ENCODE assay signal across 9 mouse cellular contexts in genomic region chr9:67435333-67436154, GRCm38 (mm10).
DNase-seq lines count a peak whose midpoint lies in the region; ATAC-seq lines count a peak whose summit lies in the region.
"Had no signal": no experiment of that assay in that cellular context is flagged by ENCODE, and none has a peak within 500 bp of the region (broad histone marks: within the 10 kb centered on the region; RNA-seq: fewer than 3 reads in every experiment).

No protein-coding gene starts in this region.

- peak overlapping the region; percentile 55 for H3K4me2 ChIP-seq in heart, embryonic 13.5 days
- peak overlapping the region; percentile 15; the same call in 1 of the 2 replicates for H3K4me2 ChIP-seq in stomach, embryonic 15.5 days

- peak overlapping the region; percentile 70 for H3K9ac ChIP-seq in heart, embryonic 13.5 days
- no peak overlapping the region for H3K9ac ChIP-seq in stomach, embryonic 15.5 days

- H3K4me3 ChIP-seq in heart, embryonic 13.5 days, result peak overlapping the region; percentile 5; the same call in 1 of the 2 replicates
- H3K4me3 ChIP-seq in stomach, embryonic 15.5 days (replicated peaks), result no peak overlapping the region

- H3K36me3 ChIP-seq in heart, embryonic 13.5 days, result no peaks in the 10 kb centered on the region
- H3K36me3 ChIP-seq in stomach, embryonic 15.5 days, result no peaks in the 10 kb centered on the region
- H3K36me3 ChIP-seq: G1E had no signal

- no peak; the same call in 1 of the 2 replicates for ATAC-seq in heart, embryonic 13.5 days (ENCODE audit: extremely low read depth, insufficient number of reproducible peaks, low FRiP score, low TSS enrichment)
- no peak for ATAC-seq in stomach, embryonic 15.5 days (ENCODE audit: insufficient read depth, low FRiP score, low read depth)

- peaks cover 52% of the 10 kb centered on the region for H3K4me1 ChIP-seq in heart, embryonic 13.5 days
- H3K4me1 ChIP-seq in stomach, embryonic 15.5 days, result peaks cover 7% of the 10 kb centered on the region; the same call in 1 of the 2 replicates

- WGBS in heart, embryonic 13.5 days, result 27% methylated on average over 10 of the region's 10 CpGs
- WGBS in stomach, embryonic 15.5 days, result 40% methylated on average over 10 of the region's 10 CpGs

- peak overlapping the region; percentile 92 for H3K27ac ChIP-seq in heart, embryonic 13.5 days (replicated peaks)
- peak overlapping the region; percentile 48 for H3K27ac ChIP-seq in stomach, embryonic 15.5 days

- 0 out of 2 replicates have a peak, but pooled peaks cover 4% of the 10 kb centered on the region for H3K9me3 ChIP-seq in heart, embryonic 13.5 days
- no peaks in the 10 kb centered on the region for H3K9me3 ChIP-seq in stomach, embryonic 15.5 days
- H3K9me3 ChIP-seq: G1E had no signal

- DNase-seq in layer of hippocampus, postnatal 10 days (ENCODE audit: low spot score in 2 of 2), result peak; percentile 58 to 67
- DNase-seq in layer of hippocampus, adult 9-11 months, result no peak
- peak; percentile 18 for DNase-seq in fibroblast of lung, adult 2 months (ENCODE audit: low read depth)
- peak; percentile 64 for DNase-seq in kidney, postnatal 14 days
- no peak for DNase-seq in liver
- DNase-seq in thymus, postnatal 0 days (ENCODE audit: low spot score), result no peak

- no peaks in the 10 kb centered on the region for H3K27me3 ChIP-seq in heart, embryonic 13.5 days (replicated peaks)
- H3K27me3 ChIP-seq in stomach, embryonic 15.5 days (replicated peaks), result no peaks in the 10 kb centered on the region

Comparison
In these comparisons a context has a peak if more than half of its experiments do, and no peak if none do; other contexts are left out.
1. DNase-seq: peak in layer of hippocampus, postnatal 10 days (2 of 2), fibroblast of lung, adult 2 months (single experiment) and kidney, postnatal 14 days (single experiment); none in layer of hippocampus, adult 9-11 months (single experiment), liver (single experiment) and thymus, postnatal 0 days (single experiment).